Mouse (Mus musculus) neural tube, embryonic 12.5 days (tissue): ENCODE results near the gene Prdm1. TPM values are rescaled to one million over a fixed set of nuclear protein-coding genes. Genes with fewer than 3 reads are reported as not detected.

Experiments
- ATAC-seq: fragments of 200-750 bp; cut with Nextera tagmentation; 2 replicates; pipeline ENCODE4 v1.8.0; 2017; ENCODE audit warnings: low read depth, mild to moderate bottlenecking, moderate TSS enrichment, moderate library complexity; ENCODE audit not compliant: low FRiP score
- H3K27ac ChIP-seq: fragments of 300-500 bp; sonication (generic); 2 replicates; pipeline ENCODE4 v1.5.1; 2016
- H3K27me3 ChIP-seq: fragments of 300-500 bp; sonication (generic); replicated peaks from 2 replicates; pipeline ENCODE4 v1.6.1; 2016; ENCODE audit warnings: mild to moderate bottlenecking
- H3K36me3 ChIP-seq: fragments of 300-500 bp; sonication (generic); 2 replicates; pipeline ENCODE4 v1.6.1; 2016; ENCODE audit warnings: mild to moderate bottlenecking
- H3K4me1 ChIP-seq: fragments of 300-500 bp; sonication (generic); 2 replicates; pipeline ENCODE4 v1.6.1; 2016
- H3K4me2 ChIP-seq: fragments of 300-500 bp; sonication (generic); replicated peaks from 2 replicates; pipeline ENCODE4 v1.6.1; 2016; ENCODE audit warnings: mild to moderate bottlenecking
- H3K4me3 ChIP-seq: fragments of 300-500 bp; sonication (generic); 2 replicates; pipeline ENCODE4 v1.5.1; 2016
- H3K9ac ChIP-seq: fragments of 300-500 bp; sonication (generic); 2 replicates; pipeline ENCODE4 v1.6.1; 2016; ENCODE audit warnings: mild to moderate bottlenecking
- H3K9me3 ChIP-seq: fragments of 300-500 bp; sonication (generic); 2 replicates; pipeline ENCODE4 v1.6.1; 2016; ENCODE audit warnings: mild to moderate bottlenecking
- WGBS: fragments of 180-500 bp; shearing (Covaris S2); methylation state at CpG from one replicate; pipeline ENCODE4 v1.1.7; 2016; 5-methylcytosine and 5-hydroxymethylcytosine counted together
- polyA plus RNA-seq: library from polyadenylated mRNA; unstranded; fragments of >200 nt; fragmentation: Nextera tagmentation; extraction: Ambion mirVana; gene quantifications from 2 replicates; pipeline ENCODE4 v1.2.1, GENCODE M21; 2016

The Prdm1 gene
- polyA plus RNA-seq, 1 experiment from 2014 or later = 0.81 TPM

- peaks cover 5% of the 10 kb centered on the region; the same call in 1 of the 2 replicates for H3K4me1 ChIP-seq
- 87% methylated on average over 4 of the region's 4 CpGs for WGBS
- H3K36me3 ChIP-seq = no peaks in the 10 kb centered on the region
- ATAC-seq = no peak
- H3K27me3 ChIP-seq = 0 out of 2 replicates have a peak, but pooled peaks cover 3% of the 10 kb centered on the region
- no peaks in the 10 kb centered on the region for H3K9me3 ChIP-seq
- no peak overlapping the region for H3K27ac ChIP-seq
- no peak overlapping the region for H3K4me2 ChIP-seq
- no peak overlapping the region for H3K4me3 ChIP-seq
- no peak overlapping the region for H3K9ac ChIP-seq
Observed at GRCm38 (mm10) chr10:44463856-44464255, 64.4 kb downstream of the Prdm1 start.

- Histone ChIP-seq H3K9me3 (no peaks in the 10 kb centered on the region), H3K4me3 (no peak overlapping the region), H3K36me3 (no peaks in the 10 kb centered on the region), H3K9ac (no peak overlapping the region), H3K4me1 (peaks cover 6% of the 10 kb centered on the region; the same call in 1 of the 2 replicates), H3K27me3 (0 out of 2 replicates have a peak, but pooled peaks cover 5% of the 10 kb centered on the region), H3K4me2 (no peak overlapping the region), H3K27ac (no peak overlapping the region)
- WGBS = 87% methylated on average over 8 of the region's 8 CpGs
- ATAC-seq = no peak
Observed at GRCm38 (mm10) chr10:44462351-44462750, 66.0 kb downstream of the Prdm1 start.

- Histone ChIP-seq H3K27ac (no peak overlapping the region), H3K4me2 (no peak overlapping the region), H3K4me3 (no peak overlapping the region), H3K9ac (no peak overlapping the region), H3K4me1 (peaks cover 14% of the 10 kb centered on the region; the same call in 1 of the 2 replicates), H3K9me3 (no peaks in the 10 kb centered on the region), H3K36me3 (no peaks in the 10 kb centered on the region), H3K27me3 (peaks cover 18% of the 10 kb centered on the region)
- no peak for ATAC-seq
- WGBS = 89% methylated on average over 6 of the region's 6 CpGs
Observed at GRCm38 (mm10) chr10:44461063-44461462, 67.2 kb downstream of the Prdm1 start.

GRCm38 (mm10) chr10:44460095-44460810, 68.0 kb downstream of the Prdm1 start:
- Histone ChIP-seq H3K4me2 (no peak overlapping the region), H3K4me3 (no peak overlapping the region), H3K27ac (no peak overlapping the region), H3K9me3 (no peaks in the 10 kb centered on the region), H3K4me1 (peaks cover 14% of the 10 kb centered on the region; the same call in 1 of the 2 replicates), H3K27me3 (peaks cover 22% of the 10 kb centered on the region), H3K9ac (no peak overlapping the region), H3K36me3 (no peaks in the 10 kb centered on the region)
- WGBS = 16% methylated on average over 6 of the region's 6 CpGs
- no peak for ATAC-seq

- peak; percentile 33; the same call in 1 of the 2 replicates for ATAC-seq
- 9% methylated on average over 11 of the region's 11 CpGs for WGBS
- peak overlapping the region; percentile 92 for H3K4me2 ChIP-seq
- peaks cover 14% of the 10 kb centered on the region; the same call in 1 of the 2 replicates for H3K4me1 ChIP-seq
- H3K4me3 ChIP-seq = no peak overlapping the region
- no peaks in the 10 kb centered on the region for H3K36me3 ChIP-seq
- peaks cover 22% of the 10 kb centered on the region for H3K27me3 ChIP-seq
- no peaks in the 10 kb centered on the region for H3K9me3 ChIP-seq
- no peak overlapping the region for H3K9ac ChIP-seq
- no peak overlapping the region for H3K27ac ChIP-seq
Observed at GRCm38 (mm10) chr10:44459321-44460000, 68.8 kb downstream of the Prdm1 start.

- under 1% methylated on average over 54 of the region's 54 CpGs for WGBS
- H3K27ac ChIP-seq = no peak overlapping the region
- peak overlapping the region; percentile 46 for H3K9ac ChIP-seq
- ATAC-seq = peak; percentile 91
- peaks cover 14% of the 10 kb centered on the region; the same call in 1 of the 2 replicates for H3K4me1 ChIP-seq
- H3K36me3 ChIP-seq = no peaks in the 10 kb centered on the region
- peak overlapping the region; percentile 58 for H3K4me3 ChIP-seq
- H3K4me2 ChIP-seq = peak overlapping the region; percentile 92
- H3K9me3 ChIP-seq = no peaks in the 10 kb centered on the region
- H3K27me3 ChIP-seq = peaks cover 22% of the 10 kb centered on the region
Observed at GRCm38 (mm10) chr10:44458534-44459315, 69.6 kb downstream of the Prdm1 start.

- Histone ChIP-seq H3K9me3 (no peaks in the 10 kb centered on the region), H3K9ac (no peak overlapping the region; the same call in 1 of the 2 replicates), H3K4me1 (peaks cover 14% of the 10 kb centered on the region; the same call in 1 of the 2 replicates), H3K4me3 (peak overlapping the region; percentile 58), H3K27me3 (peaks cover 22% of the 10 kb centered on the region), H3K36me3 (no peaks in the 10 kb centered on the region), H3K4me2 (peak overlapping the region; percentile 92), H3K27ac (no peak overlapping the region)
- no peak for ATAC-seq
- WGBS = under 1% methylated on average over 25 of the region's 25 CpGs
Observed at GRCm38 (mm10) chr10:44457791-44458533, 70.3 kb downstream of the Prdm1 start.

- peak overlapping the region; percentile 92 for H3K4me2 ChIP-seq
- no peak for ATAC-seq
- H3K9me3 ChIP-seq = no peaks in the 10 kb centered on the region
- H3K27ac ChIP-seq = no peak overlapping the region
- WGBS = 1% methylated on average over 31 of the region's 31 CpGs
- H3K9ac ChIP-seq = no peak overlapping the region; the same call in 1 of the 2 replicates
- peaks cover 22% of the 10 kb centered on the region for H3K27me3 ChIP-seq
- peaks cover 14% of the 10 kb centered on the region; the same call in 1 of the 2 replicates for H3K4me1 ChIP-seq
- H3K36me3 ChIP-seq = no peaks in the 10 kb centered on the region
- H3K4me3 ChIP-seq = peak overlapping the region; percentile 58
Observed at GRCm38 (mm10) chr10:44456757-44457595, 71.3 kb downstream of the Prdm1 start.

- Histone ChIP-seq H3K36me3 (no peaks in the 10 kb centered on the region), H3K4me2 (no peak overlapping the region), H3K27ac (no peak overlapping the region), H3K4me1 (peaks cover 14% of the 10 kb centered on the region; the same call in 1 of the 2 replicates), H3K27me3 (peaks cover 22% of the 10 kb centered on the region), H3K9ac (no peak overlapping the region), H3K4me3 (no peak overlapping the region), H3K9me3 (no peaks in the 10 kb centered on the region)
- WGBS = 83% methylated on average over 4 of the region's 4 CpGs
- no peak for ATAC-seq
Observed at GRCm38 (mm10) chr10:44454753-44455152, 73.5 kb downstream of the Prdm1 start.

- Histone ChIP-seq H3K27me3 (peaks cover 19% of the 10 kb centered on the region), H3K36me3 (no peaks in the 10 kb centered on the region), H3K27ac (no peak overlapping the region), H3K4me2 (no peak overlapping the region), H3K4me1 (peaks cover 9% of the 10 kb centered on the region; the same call in 1 of the 2 replicates), H3K9me3 (no peaks in the 10 kb centered on the region), H3K9ac (no peak overlapping the region), H3K4me3 (no peak overlapping the region)
- no peak for ATAC-seq
- WGBS = 84% methylated on average over 2 of the region's 2 CpGs
Observed at GRCm38 (mm10) chr10:44454111-44454510, 74.2 kb downstream of the Prdm1 start.

- Histone ChIP-seq H3K27me3 (peaks cover 3% of the 10 kb centered on the region; the same call in 1 of the 2 replicates), H3K9me3 (no peaks in the 10 kb centered on the region), H3K4me1 (no peaks in the 10 kb centered on the region), H3K27ac (no peak overlapping the region), H3K4me2 (no peak overlapping the region), H3K4me3 (no peak overlapping the region), H3K9ac (no peak overlapping the region), H3K36me3 (no peaks in the 10 kb centered on the region)
- 88% methylated on average over 2 of the region's 2 CpGs for WGBS
- ATAC-seq = no peak
Observed at GRCm38 (mm10) chr10:44450835-44451234, 77.5 kb downstream of the Prdm1 start.
